Mouse (Mus musculus) yolk sac, embryonic 10.5 days (tissue): ENCODE measurements around the gene Asna1.

Experiments
- DNase-seq: peaks from one replicate; pipeline ENCODE4 v3.0.0-alpha.2; 2017; ENCODE audit warnings: low spot score

Asna1 gene

GRCm38 (mm10) chr8:84989311-84989731, 35.8 kb downstream of the Asna1 start:
- peak; percentile 77 for DNase-seq

GRCm38 (mm10) chr8:84987903-84988302, 37.2 kb downstream of the Asna1 start:
- no peak for DNase-seq

- no peak for DNase-seq
Observed at GRCm38 (mm10) chr8:84987388-84987787, 37.7 kb downstream of the Asna1 start.

GRCm38 (mm10) chr8:84986379-84986945, 38.6 kb downstream of the Asna1 start:
- no peak for DNase-seq

GRCm38 (mm10) chr8:84985684-84986378, 39.2 kb downstream of the Asna1 start:
- peak; percentile 93 for DNase-seq

GRCm38 (mm10) chr8:84985049-84985683, 39.9 kb downstream of the Asna1 start:
- no peak for DNase-seq

- peak; percentile 83 for DNase-seq
Observed at GRCm38 (mm10) chr8:84984294-84985048, 40.6 kb downstream of the Asna1 start.

GRCm38 (mm10) chr8:84982499-84983011, 42.5 kb downstream of the Asna1 start:
- DNase-seq = no peak

- no peak for DNase-seq
Observed at GRCm38 (mm10) chr8:84981644-84982498, 43.2 kb downstream of the Asna1 start.

GRCm38 (mm10) chr8:84980622-84981358, 44.3 kb downstream of the Asna1 start:
- no peak for DNase-seq

- DNase-seq = peak; percentile 89
Observed at GRCm38 (mm10) chr8:84979599-84980421, 45.3 kb downstream of the Asna1 start.

- DNase-seq = peak; percentile 91
Observed at GRCm38 (mm10) chr8:84978248-84978940, 46.7 kb downstream of the Asna1 start, which contains the start of gene Junb. TSS of gene Junb (minus strand) at chr8:84978718.

- peak; percentile 71 for DNase-seq
Observed at GRCm38 (mm10) chr8:84977435-84978247, 47.4 kb downstream of the Asna1 start.

GRCm38 (mm10) chr8:84976763-84977434, 48.2 kb downstream of the Asna1 start:
- DNase-seq = no peak

- DNase-seq = peak; percentile 92
Observed at GRCm38 (mm10) chr8:84976031-84976762, 48.9 kb downstream of the Asna1 start.

- peak; percentile 46 for DNase-seq
Observed at GRCm38 (mm10) chr8:84975434-84975833, 49.6 kb downstream of the Asna1 start.
